26 mouse cellular contexts compared by ENCODE assay signal in genomic region chr13:6000559-6001217, GRCm38 (mm10).
DNase-seq lines count a peak whose midpoint lies in the region; ATAC-seq and TF ChIP-seq lines count a peak whose summit lies in the region.
"Had no signal": no experiment of that assay in that cellular context is flagged by ENCODE, and none has a peak within 500 bp of the region (broad histone marks: within the 10 kb centered on the region; RNA-seq: fewer than 3 reads in every experiment).

No protein-coding gene starts in this region.

- no peak overlapping the region for H3K4me3 ChIP-seq in hindbrain, embryonic 12.5 days
- no peak overlapping the region for H3K4me3 ChIP-seq in hindbrain, postnatal 0 days (ENCODE audit: low read length)
- no peak overlapping the region for H3K4me3 ChIP-seq in neural tube, embryonic 13.5 days
- no peak overlapping the region for H3K4me3 ChIP-seq in intestine, postnatal 0 days (ENCODE audit: low read depth, low read length)
- no peak overlapping the region for H3K4me3 ChIP-seq in small intestine, adult 2 months (ENCODE audit: low read depth, low read length)
- H3K4me3 ChIP-seq: embryonic facial prominence, embryonic 10.5 days; forebrain, embryonic 15.5 days; heart, embryonic 15.5 days; layer of hippocampus, adult 2 months; limb, embryonic 10.5 days; myocyte had no signal

- no peaks in the 10 kb centered on the region for H3K4me1 ChIP-seq in hindbrain, embryonic 12.5 days
- no peaks in the 10 kb centered on the region for H3K4me1 ChIP-seq in hindbrain, postnatal 0 days (ENCODE audit: insufficient read depth, low read length)
- 0 out of 2 replicates have a peak, but pooled peaks cover 4% of the 10 kb centered on the region for H3K4me1 ChIP-seq in neural tube, embryonic 13.5 days (replicated peaks)
- no peaks in the 10 kb centered on the region for H3K4me1 ChIP-seq in intestine, postnatal 0 days (replicated peaks; ENCODE audit: control insufficient read depth, insufficient read depth, low read length)
- peaks cover 12% of the 10 kb centered on the region for H3K4me1 ChIP-seq in small intestine, adult 2 months (ENCODE audit: control insufficient read depth, insufficient read depth, insufficient read length, low read length)
- H3K4me1 ChIP-seq: embryonic facial prominence, embryonic 10.5 days; forebrain, embryonic 15.5 days; heart, embryonic 15.5 days; limb, embryonic 10.5 days had no signal

- ATAC-seq in hindbrain, embryonic 12.5 days (ENCODE audit: low FRiP score), result 0 out of 2 replicates have a peak, but pooled peaks have one; percentile 35
- no peak for ATAC-seq in hindbrain, postnatal 0 days
- no peak for ATAC-seq in neural tube, embryonic 13.5 days (ENCODE audit: low read depth)
- ATAC-seq in intestine, postnatal 0 days, result peak; percentile 56
- no peak for ATAC-seq in cerebellum, adult (ENCODE audit: insufficient number of reproducible peaks, low FRiP score, low TSS enrichment)
- ATAC-seq: forebrain, embryonic 15.5 days; lung, postnatal 0 days; Patski had no signal

- no peak for TF ChIP-seq CTCF in hindbrain, postnatal 0 days (IDR thresholded peaks at IDR 0.05; ENCODE audit: low read depth)
- no peak for TF ChIP-seq CTCF in intestine, postnatal 0 days (IDR thresholded peaks at IDR 0.05; ENCODE audit: low read depth)
- TF ChIP-seq CTCF in small intestine, adult 2 months (IDR thresholded peaks at IDR 0.05; ENCODE audit: extremely low read depth, insufficient read length, insufficient replicate concordance, low read depth, low read length), result no peak

- H3K4me2 ChIP-seq in hindbrain, embryonic 12.5 days (replicated peaks), result no peak overlapping the region
- no peak overlapping the region for H3K4me2 ChIP-seq in hindbrain, postnatal 0 days (ENCODE audit: low read depth, low read length)
- no peak overlapping the region for H3K4me2 ChIP-seq in neural tube, embryonic 13.5 days
- H3K4me2 ChIP-seq in intestine, postnatal 0 days (replicated peaks; ENCODE audit: low read depth), result peak overlapping the region; percentile 27
- H3K4me2 ChIP-seq: forebrain, embryonic 15.5 days; heart, embryonic 15.5 days had no signal

- TF ChIP-seq POLR2A in small intestine, adult 2 months (IDR thresholded peaks at IDR 0.05; ENCODE audit: low read depth, low read length), result no peak

- H3K27ac ChIP-seq in hindbrain, embryonic 12.5 days, result no peak overlapping the region
- H3K27ac ChIP-seq in hindbrain, postnatal 0 days, result no peak overlapping the region
- H3K27ac ChIP-seq in neural tube, embryonic 13.5 days (replicated peaks), result 0 out of 2 replicates have a peak overlapping the region, but pooled peaks have one; percentile 28
- H3K27ac ChIP-seq in intestine, postnatal 0 days (ENCODE audit: low read depth, low read length), result no peak overlapping the region
- peak overlapping the region; percentile 71 for H3K27ac ChIP-seq in small intestine, adult 2 months (ENCODE audit: insufficient read depth, low read depth, low read length)
- H3K27ac ChIP-seq: embryonic facial prominence, embryonic 10.5 days; forebrain, embryonic 15.5 days; heart, embryonic 15.5 days; layer of hippocampus, adult 2 months; limb, embryonic 10.5 days; macrophage; stomach, postnatal 0 days had no signal

- H3K36me3 ChIP-seq in hindbrain, embryonic 12.5 days, result no peaks in the 10 kb centered on the region
- H3K36me3 ChIP-seq in hindbrain, postnatal 0 days (ENCODE audit: insufficient read depth, low read length), result no peaks in the 10 kb centered on the region
- no peaks in the 10 kb centered on the region for H3K36me3 ChIP-seq in neural tube, embryonic 13.5 days
- H3K36me3 ChIP-seq in intestine, postnatal 0 days (ENCODE audit: control insufficient read depth, insufficient read depth), result no peaks in the 10 kb centered on the region
- H3K36me3 ChIP-seq in small intestine, adult 2 months (ENCODE audit: control insufficient read depth, insufficient read depth, low read length), result no peaks in the 10 kb centered on the region
- H3K36me3 ChIP-seq: embryonic facial prominence, embryonic 10.5 days; forebrain, embryonic 15.5 days; G1E; heart, embryonic 15.5 days; limb, embryonic 10.5 days had no signal

- H3K27me3 ChIP-seq in hindbrain, embryonic 12.5 days, result no peaks in the 10 kb centered on the region
- H3K27me3 ChIP-seq in hindbrain, postnatal 0 days (ENCODE audit: insufficient read depth, low read length), result no peaks in the 10 kb centered on the region
- no peaks in the 10 kb centered on the region for H3K27me3 ChIP-seq in neural tube, embryonic 13.5 days
- H3K27me3 ChIP-seq in intestine, postnatal 0 days (replicated peaks; ENCODE audit: control insufficient read depth, insufficient read depth, low read length), result no peaks in the 10 kb centered on the region
- no peaks in the 10 kb centered on the region for H3K27me3 ChIP-seq in small intestine, adult 2 months (ENCODE audit: control insufficient read depth, insufficient read depth, low read length)
- H3K27me3 ChIP-seq: CH12.LX; forebrain, embryonic 15.5 days; heart, embryonic 15.5 days; Patski had no signal

- no peak overlapping the region for H3K9ac ChIP-seq in hindbrain, embryonic 12.5 days
- no peak overlapping the region for H3K9ac ChIP-seq in hindbrain, postnatal 0 days (replicated peaks; ENCODE audit: low read length)
- H3K9ac ChIP-seq in neural tube, embryonic 13.5 days, result no peak overlapping the region
- no peak overlapping the region for H3K9ac ChIP-seq in intestine, postnatal 0 days (ENCODE audit: low read depth, low read length)
- H3K9ac ChIP-seq: forebrain, embryonic 15.5 days; heart, embryonic 15.5 days had no signal

- H3K9me3 ChIP-seq in hindbrain, embryonic 12.5 days (replicated peaks), result no peaks in the 10 kb centered on the region
- no peaks in the 10 kb centered on the region for H3K9me3 ChIP-seq in hindbrain, postnatal 0 days (ENCODE audit: low read length)
- H3K9me3 ChIP-seq in neural tube, embryonic 13.5 days, result no peaks in the 10 kb centered on the region
- H3K9me3 ChIP-seq in intestine, postnatal 0 days (ENCODE audit: control insufficient read depth), result no peaks in the 10 kb centered on the region
- H3K9me3 ChIP-seq: embryonic facial prominence, embryonic 10.5 days; forebrain, embryonic 15.5 days; G1E; heart, embryonic 15.5 days; limb, embryonic 10.5 days had no signal

- DNase-seq in hindbrain, postnatal 0 days (ENCODE audit: low spot score), result no peak
- DNase-seq in neural tube, embryonic 10.5 days (ENCODE audit: extremely low spot score, low spot score), result no peak
- no peak for DNase-seq in B cell, adult 2 months
- DNase-seq: adrenal gland, adult 8-10 months; cerebellum, adult 9-10 months; heart, postnatal 4 days; kidney, postnatal 25 days; liver; thymus, adult 2 months had no signal

- 82% methylated on average over 8 of the region's 8 CpGs for WGBS in hindbrain, embryonic 12.5 days
- 83% methylated on average over 8 of the region's 8 CpGs for WGBS in hindbrain, postnatal 0 days
- WGBS in neural tube, embryonic 13.5 days, result 68% methylated on average over 8 of the region's 8 CpGs
- WGBS in intestine, postnatal 0 days, result 34% methylated on average over 8 of the region's 8 CpGs
- 20% methylated on average over 8 of the region's 8 CpGs for WGBS in small intestine, adult 2 months

Comparison
In these comparisons a context has a peak if more than half of its experiments do, and no peak if none do; other contexts are left out.
1. ATAC-seq: peak in hindbrain, embryonic 12.5 days (single experiment) and intestine, postnatal 0 days (single experiment); none in hindbrain, postnatal 0 days (single experiment), neural tube, embryonic 13.5 days (single experiment) and cerebellum, adult (single experiment).
2. H3K27ac ChIP-seq: peak in neural tube, embryonic 13.5 days (single experiment) and small intestine, adult 2 months (single experiment); none in hindbrain, embryonic 12.5 days (single experiment), hindbrain, postnatal 0 days (single experiment) and intestine, postnatal 0 days (single experiment).